Mouse (Mus musculus) liver, embryonic 15.5 days (tissue): ENCODE results near the gene Bach2. TPM values are rescaled to one million over a fixed set of nuclear protein-coding genes. Genes with fewer than 3 reads are reported as not detected.

ENCODE experiments used
- ATAC-seq: fragments of 200-750 bp; cut with Nextera tagmentation; 2 replicates; pipeline ENCODE4 v1.8.0; 2017; ENCODE audit warnings: moderate number of reproducible peaks, mild to moderate bottlenecking, moderate library complexity; ENCODE audit not compliant: insufficient read depth
- H3K27ac ChIP-seq: fragments of 300-500 bp; sonication (generic); replicated peaks from 2 replicates; pipeline ENCODE4 v1.5.1; 2015; ENCODE audit warnings: mild to moderate bottlenecking, inconsistent platforms
- H3K27me3 ChIP-seq: fragments of 300-500 bp; sonication (generic); 2 replicates; pipeline ENCODE4 v1.6.1; 2015; ENCODE audit warnings: mild to moderate bottlenecking, inconsistent platforms
- H3K36me3 ChIP-seq: fragments of 300-500 bp; sonication (generic); replicated peaks from 2 replicates; pipeline ENCODE4 v1.6.1; 2015; ENCODE audit warnings: moderate library complexity, mild to moderate bottlenecking, inconsistent platforms
- H3K4me1 ChIP-seq: fragments of 300-500 bp; sonication (generic); replicated peaks from 2 replicates; pipeline ENCODE4 v1.6.1; 2015; ENCODE audit warnings: inconsistent platforms
- H3K4me2 ChIP-seq: fragments of 300-500 bp; sonication (generic); 2 replicates; pipeline ENCODE4 v1.6.1; 2015; ENCODE audit warnings: moderate library complexity, mild to moderate bottlenecking, inconsistent platforms
- H3K4me3 ChIP-seq: fragments of 300-500 bp; sonication (generic); replicated peaks from 2 replicates; pipeline ENCODE4 v1.5.1; 2015; ENCODE audit warnings: mild to moderate bottlenecking, inconsistent platforms
- H3K9ac ChIP-seq: fragments of 300-500 bp; sonication (generic); 2 replicates; pipeline ENCODE4 v1.6.1; 2015; ENCODE audit warnings: moderate library complexity, mild to moderate bottlenecking, inconsistent platforms
- H3K9me3 ChIP-seq: fragments of 300-500 bp; sonication (generic); replicated peaks from 2 replicates; pipeline ENCODE4 v1.6.1; 2016; ENCODE audit warnings: inconsistent platforms
- WGBS: fragments of 180-500 bp; shearing (Covaris S2); methylation state at CpG from one replicate; pipeline ENCODE4 v1.1.7; 2015; ENCODE audit warnings: mixed read lengths; ENCODE audit not compliant: insufficient replicate concordance; 5-methylcytosine and 5-hydroxymethylcytosine counted together
- polyA plus RNA-seq: library from polyadenylated mRNA; unstranded; fragments of >200 nt; fragmentation: Nextera tagmentation; extraction: Ambion mirVana; gene quantifications from 2 replicates; pipeline ENCODE4 v1.2.1, GENCODE M21; 2015

The Bach2 gene
- polyA plus RNA-seq, 1 experiment from 2014 or later, result 1.6 TPM

- Histone ChIP-seq H3K4me1 (no peaks in the 10 kb centered on the region), H3K4me2 (no peak overlapping the region), H3K9ac (no peak overlapping the region), H3K27ac (no peak overlapping the region), H3K4me3 (no peak overlapping the region), H3K9me3 (no peaks in the 10 kb centered on the region), H3K36me3 (no peaks in the 10 kb centered on the region), H3K27me3 (no peaks in the 10 kb centered on the region)
- no peak for ATAC-seq
- WGBS, result 25% methylated on average over 1 of the region's 1 CpGs
Observed at GRCm38 (mm10) chr4:32434612-32435011, 196.0 kb downstream of the Bach2 start.

GRCm38 (mm10) chr4:32439974-32440739 lies 201.6 kb downstream of the Bach2 start:
- Histone ChIP-seq H3K4me2 (no peak overlapping the region), H3K27me3 (no peaks in the 10 kb centered on the region), H3K9ac (no peak overlapping the region), H3K36me3 (no peaks in the 10 kb centered on the region), H3K4me1 (no peaks in the 10 kb centered on the region), H3K4me3 (no peak overlapping the region), H3K9me3 (no peaks in the 10 kb centered on the region), H3K27ac (no peak overlapping the region)
- no peak for ATAC-seq
- 73% methylated on average over 11 of the region's 11 CpGs for WGBS

GRCm38 (mm10) chr4:32440740-32441072 lies 202.1 kb downstream of the Bach2 start:
- H3K9me3 ChIP-seq, result no peaks in the 10 kb centered on the region
- ATAC-seq, result no peak

GRCm38 (mm10) chr4:32444671-32445196 lies 206.1 kb downstream of the Bach2 start:
- Histone ChIP-seq H3K4me1 (no peaks in the 10 kb centered on the region), H3K9ac (no peak overlapping the region), H3K27ac (no peak overlapping the region), H3K4me2 (no peak overlapping the region), H3K4me3 (no peak overlapping the region), H3K36me3 (no peaks in the 10 kb centered on the region), H3K9me3 (no peaks in the 10 kb centered on the region), H3K27me3 (no peaks in the 10 kb centered on the region)
- ATAC-seq, result no peak
- 50% methylated on average over 1 of the region's 1 CpGs for WGBS

More at GRCm38 (mm10) chr4:32440740-32441072, 202.1 kb downstream of the Bach2 start:
- Histone ChIP-seq H3K4me2 (no peak overlapping the region), H3K27me3 (no peaks in the 10 kb centered on the region), H3K27ac (no peak overlapping the region), H3K4me1 (no peaks in the 10 kb centered on the region), H3K4me3 (no peak overlapping the region), H3K36me3 (no peaks in the 10 kb centered on the region), H3K9ac (no peak overlapping the region)
- WGBS, result 69% methylated on average over 6 of the region's 6 CpGs

- no peaks in the 10 kb centered on the region for H3K27me3 ChIP-seq
- 63% methylated on average over 3 of the region's 3 CpGs for WGBS
- no peaks in the 10 kb centered on the region for H3K4me1 ChIP-seq
- no peak overlapping the region for H3K9ac ChIP-seq
- no peak for ATAC-seq
- H3K4me3 ChIP-seq, result no peak overlapping the region
- H3K27ac ChIP-seq, result no peak overlapping the region
- no peaks in the 10 kb centered on the region for H3K36me3 ChIP-seq
- H3K9me3 ChIP-seq, result no peaks in the 10 kb centered on the region
- H3K4me2 ChIP-seq, result no peak overlapping the region
Observed at GRCm38 (mm10) chr4:32447850-32448249, 209.2 kb downstream of the Bach2 start.

- 59% methylated on average over 7 of the region's 7 CpGs for WGBS
- H3K9ac ChIP-seq, result no peak overlapping the region
- no peak overlapping the region for H3K27ac ChIP-seq
- no peaks in the 10 kb centered on the region for H3K36me3 ChIP-seq
- H3K4me1 ChIP-seq, result no peaks in the 10 kb centered on the region
- H3K4me2 ChIP-seq, result no peak overlapping the region
- H3K9me3 ChIP-seq, result no peaks in the 10 kb centered on the region
- H3K4me3 ChIP-seq, result no peak overlapping the region
- H3K27me3 ChIP-seq, result no peaks in the 10 kb centered on the region
- ATAC-seq, result no peak
Observed at GRCm38 (mm10) chr4:32461986-32462385, 223.4 kb downstream of the Bach2 start.

- Histone ChIP-seq H3K27me3 (no peaks in the 10 kb centered on the region), H3K4me1 (no peaks in the 10 kb centered on the region), H3K4me3 (no peak overlapping the region), H3K27ac (no peak overlapping the region), H3K9me3 (no peaks in the 10 kb centered on the region), H3K9ac (no peak overlapping the region), H3K36me3 (no peaks in the 10 kb centered on the region), H3K4me2 (no peak overlapping the region)
- 68% methylated on average over 6 of the region's 6 CpGs for WGBS
- ATAC-seq, result no peak
Observed at GRCm38 (mm10) chr4:32463065-32463464, 224.5 kb downstream of the Bach2 start.

GRCm38 (mm10) chr4:32464540-32464939 lies 225.9 kb downstream of the Bach2 start:
- Histone ChIP-seq H3K4me1 (no peaks in the 10 kb centered on the region), H3K4me3 (no peak overlapping the region), H3K4me2 (no peak overlapping the region), H3K9me3 (no peaks in the 10 kb centered on the region), H3K27ac (no peak overlapping the region), H3K9ac (no peak overlapping the region), H3K36me3 (no peaks in the 10 kb centered on the region), H3K27me3 (no peaks in the 10 kb centered on the region)
- WGBS, result 54% methylated on average over 6 of the region's 6 CpGs
- no peak for ATAC-seq

GRCm38 (mm10) chr4:32466031-32466430 lies 227.4 kb downstream of the Bach2 start:
- Histone ChIP-seq H3K9me3 (no peaks in the 10 kb centered on the region), H3K27me3 (no peaks in the 10 kb centered on the region), H3K27ac (no peak overlapping the region), H3K9ac (no peak overlapping the region), H3K4me2 (no peak overlapping the region), H3K36me3 (no peaks in the 10 kb centered on the region), H3K4me3 (no peak overlapping the region), H3K4me1 (no peaks in the 10 kb centered on the region)
- ATAC-seq, result no peak
- 70% methylated on average over 8 of the region's 8 CpGs for WGBS

- no peak for ATAC-seq
- whole genome bisulfite sequencing, result 56% methylated on average over 6 of the region's 6 CpGs
- no peak overlapping the region for H3K4me3 ChIP-seq
- no peak overlapping the region for H3K4me2 ChIP-seq
- H3K27me3 ChIP-seq, result no peaks in the 10 kb centered on the region
- no peaks in the 10 kb centered on the region for H3K36me3 ChIP-seq
- no peaks in the 10 kb centered on the region for H3K9me3 ChIP-seq
- H3K9ac ChIP-seq, result no peak overlapping the region
- no peaks in the 10 kb centered on the region for H3K4me1 ChIP-seq
- no peak overlapping the region for H3K27ac ChIP-seq
Observed at GRCm38 (mm10) chr4:32477977-32478660, 239.5 kb downstream of the Bach2 start.

GRCm38 (mm10) chr4:32479231-32479630 lies 240.6 kb downstream of the Bach2 start:
- Histone ChIP-seq H3K27ac (no peak overlapping the region), H3K27me3 (no peaks in the 10 kb centered on the region), H3K36me3 (no peaks in the 10 kb centered on the region), H3K4me1 (no peaks in the 10 kb centered on the region), H3K4me2 (no peak overlapping the region), H3K4me3 (no peak overlapping the region), H3K9ac (no peak overlapping the region), H3K9me3 (no peaks in the 10 kb centered on the region)
- 55% methylated on average over 3 of the region's 3 CpGs for WGBS
- ATAC-seq, result no peak
